Mouse (Mus musculus): ENCODE results near the gene Sf3a1. TPM values are rescaled to one million over a fixed set of nuclear protein-coding genes. Genes with fewer than 3 reads are reported as not detected.

The Sf3a1 gene
- polyA plus RNA-seq, 1 experiment from 2014 or later = 68.7 TPM

DNA sequence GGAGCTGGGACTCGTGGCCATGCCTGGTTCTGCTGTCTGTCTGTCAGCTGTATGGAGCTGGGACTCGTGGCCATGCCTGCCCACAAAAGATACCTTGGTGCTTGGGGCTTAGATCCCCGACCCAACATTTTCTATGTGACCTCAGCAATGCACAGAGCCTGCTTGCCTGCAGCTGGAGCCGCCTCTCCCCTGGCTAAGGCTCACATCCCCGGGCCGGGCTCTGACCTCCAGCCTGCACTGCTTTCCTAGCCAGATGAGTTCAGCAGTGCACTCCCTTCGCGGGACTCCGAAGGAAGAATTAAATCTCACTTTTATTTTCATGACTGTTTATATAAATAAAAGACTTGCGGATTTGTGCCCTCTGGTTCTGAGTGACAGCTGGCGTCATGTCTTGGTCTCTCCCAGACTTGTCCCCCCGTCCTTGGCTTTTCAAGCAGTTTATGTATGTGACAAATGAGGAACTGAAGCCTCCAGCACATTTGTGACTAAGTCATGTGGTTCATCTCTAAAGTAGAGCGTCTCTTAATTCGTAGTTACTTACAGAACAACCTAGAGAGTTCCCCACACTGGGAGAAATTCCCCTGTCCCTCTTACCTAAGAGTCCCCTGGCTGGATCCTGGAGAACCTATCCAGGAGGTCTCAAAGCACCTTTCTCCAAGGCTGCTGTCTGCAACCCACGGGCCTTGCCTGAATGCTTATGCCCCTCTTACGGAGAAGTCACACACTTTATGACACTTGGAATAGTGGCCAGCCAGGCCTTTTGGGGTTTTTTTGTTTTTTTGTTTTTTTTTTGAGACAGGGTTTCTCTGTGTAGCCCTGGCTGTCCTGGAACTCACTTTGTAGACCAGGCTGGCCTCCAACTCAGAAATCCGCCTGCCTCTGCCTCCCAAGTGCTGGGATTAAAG lies 62.1 kb downstream of the Sf3a1 start:
- no peaks in the 10 kb centered on the region; the same call in 1 of the 2 replicates for H3K4me1 ChIP-seq (ENCODE audit: insufficient read depth)
- no peak for DNase-seq
- WGBS = 53% methylated on average over 17 of the region's 17 CpGs
- no peaks in the 10 kb centered on the region for H3K27me3 ChIP-seq (ENCODE audit: insufficient read depth, low read length)
- H3K27ac ChIP-seq (ENCODE audit: low read depth) = no peak overlapping the region
- TF ChIP-seq CTCF (IDR thresholded peaks at IDR 0.05; ENCODE audit: low read depth) = no peak
- H3K4me2 ChIP-seq = no peak overlapping the region
- no peaks in the 10 kb centered on the region for H3K9me3 ChIP-seq (ENCODE audit: low read depth, low read length)
- no peaks in the 10 kb centered on the region for H3K36me3 ChIP-seq (ENCODE audit: insufficient read depth)
- ATAC-seq (ENCODE audit: insufficient read depth) = no peak
- no peak overlapping the region for H3K9ac ChIP-seq
- H3K4me3 ChIP-seq (ENCODE audit: low read depth, low read length) = no peak overlapping the region

DNA sequence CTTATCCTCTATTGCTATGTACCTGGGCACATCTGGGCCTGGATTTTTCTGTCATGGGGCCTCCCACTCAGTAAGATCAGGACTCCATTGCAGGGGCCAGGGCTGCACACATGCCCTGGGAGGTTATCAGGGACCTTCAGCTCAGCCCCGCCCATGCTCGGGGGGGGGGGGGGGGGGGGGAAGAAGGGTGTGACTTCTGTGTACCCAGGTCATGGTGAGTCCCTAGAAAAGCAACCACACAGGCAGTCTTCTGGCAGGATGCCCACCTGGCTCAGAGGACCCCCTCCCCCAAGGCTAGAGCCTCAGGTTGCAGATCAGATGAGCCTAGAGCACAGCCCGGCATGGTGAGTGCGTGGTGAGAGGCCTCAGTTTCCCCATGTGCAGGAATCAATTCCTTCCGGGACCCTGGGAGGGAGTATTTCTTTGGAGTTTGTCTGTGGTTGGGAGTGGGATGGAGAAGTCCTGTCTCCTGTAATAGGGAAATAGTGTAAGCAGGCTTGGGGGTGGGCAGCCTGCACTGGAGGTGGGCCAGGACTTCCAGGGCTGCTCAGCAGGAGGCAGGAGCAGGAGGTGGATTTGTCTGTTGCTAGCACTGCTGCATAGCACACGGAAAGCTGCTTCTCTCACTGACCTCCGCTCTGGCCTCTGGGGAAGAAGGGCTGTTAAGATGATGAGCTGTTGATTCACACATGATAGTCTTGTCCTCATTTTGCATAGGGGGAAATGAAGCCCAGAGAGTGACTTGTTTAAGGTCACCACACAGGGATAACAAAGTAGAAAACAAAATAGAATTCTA lies 63.4 kb downstream of the Sf3a1 start:
- 25% methylated on average over 7 of the region's 7 CpGs for WGBS
- H3K9ac ChIP-seq = no peak overlapping the region; the same call in 1 of the 2 replicates
- no peak for ATAC-seq (ENCODE audit: insufficient read depth)
- DNase-seq = no peak
- H3K4me2 ChIP-seq = no peak overlapping the region
- no peak for TF ChIP-seq CTCF (IDR thresholded peaks at IDR 0.05; ENCODE audit: low read depth)
- H3K4me3 ChIP-seq (ENCODE audit: low read depth, low read length) = no peak overlapping the region
- no peaks in the 10 kb centered on the region for H3K4me1 ChIP-seq (ENCODE audit: insufficient read depth)
- no peaks in the 10 kb centered on the region for H3K36me3 ChIP-seq (ENCODE audit: insufficient read depth)
- no peaks in the 10 kb centered on the region for H3K9me3 ChIP-seq (ENCODE audit: low read depth, low read length)
- no peaks in the 10 kb centered on the region for H3K27me3 ChIP-seq (ENCODE audit: insufficient read depth, low read length)
- H3K27ac ChIP-seq (ENCODE audit: low read depth) = no peak overlapping the region

GRCm38 (mm10) chr11:4224223-4224622 lies 64.1 kb downstream of the Sf3a1 start:
- 40% methylated on average over 2 of the region's 2 CpGs for WGBS
- Histone ChIP-seq H3K27ac (ENCODE audit: low read depth) (no peak overlapping the region), H3K36me3 (ENCODE audit: insufficient read depth) (no peaks in the 10 kb centered on the region), H3K4me2 (no peak overlapping the region), H3K9me3 (ENCODE audit: low read depth, low read length) (no peaks in the 10 kb centered on the region), H3K4me1 (ENCODE audit: insufficient read depth) (no peaks in the 10 kb centered on the region), H3K9ac (no peak overlapping the region), H3K27me3 (ENCODE audit: insufficient read depth, low read length) (no peaks in the 10 kb centered on the region), H3K4me3 (ENCODE audit: low read depth, low read length) (no peak overlapping the region)
- ATAC-seq (ENCODE audit: insufficient read depth) (no peak), DNase-seq (no peak)
- TF ChIP-seq CTCF (IDR thresholded peaks at IDR 0.05; ENCODE audit: low read depth) = no peak

DNA sequence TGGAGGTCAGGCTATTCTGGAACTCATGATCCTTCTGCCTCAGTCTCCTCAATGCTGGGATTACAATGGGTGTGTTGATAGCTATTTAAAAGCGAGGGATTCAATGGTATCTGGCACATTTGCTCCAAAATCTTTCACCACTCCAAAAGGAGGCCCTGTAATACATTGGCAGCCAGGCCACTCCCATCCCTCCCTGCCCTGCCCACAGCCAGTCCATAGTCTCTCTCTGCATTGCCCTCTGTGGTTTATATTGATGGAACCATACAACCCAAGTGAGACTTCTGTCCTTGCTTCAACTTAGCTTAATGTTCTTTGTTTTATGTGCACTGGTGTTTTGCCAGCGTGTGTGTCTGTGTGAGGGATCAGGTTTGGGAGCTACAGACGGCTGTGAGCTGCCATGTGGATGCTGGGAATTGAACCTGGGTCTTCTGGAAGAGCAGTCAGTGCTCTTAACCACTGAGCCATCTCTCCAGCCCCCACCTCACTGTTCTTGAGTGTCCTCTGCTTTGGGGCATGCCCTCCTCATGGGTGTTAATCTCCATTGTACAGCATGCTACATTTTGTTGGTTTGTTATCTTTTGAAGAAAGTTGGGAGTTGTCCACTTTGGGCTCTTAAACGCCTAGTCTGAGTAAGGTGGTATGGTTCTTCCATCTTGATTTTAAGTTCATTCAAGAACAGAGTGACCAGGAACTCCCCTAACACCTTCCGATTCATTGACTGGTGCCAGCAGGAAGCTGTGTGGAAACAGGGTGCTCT lies 66.6 kb downstream of the Sf3a1 start:
- ATAC-seq (ENCODE audit: insufficient read depth) = no peak

DNA sequence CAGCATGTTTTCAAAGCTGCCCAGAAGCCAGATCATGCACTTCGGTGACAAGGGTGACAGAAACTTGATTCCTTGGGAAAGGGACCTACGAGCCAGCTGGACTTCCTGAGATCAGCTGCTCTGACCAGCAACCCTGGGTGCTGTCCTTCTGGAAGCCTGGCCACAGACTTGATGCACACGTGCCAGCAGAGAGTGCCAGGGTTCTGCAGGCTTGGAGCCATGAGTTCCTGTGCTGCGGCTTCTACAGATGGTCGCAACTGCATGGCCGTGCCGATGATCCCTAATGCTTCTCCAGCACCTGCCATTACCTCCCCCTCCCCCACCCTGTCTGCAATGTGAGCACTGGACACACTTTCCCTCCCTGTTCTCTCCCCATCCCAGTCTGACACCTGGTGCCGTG lies 68.3 kb downstream of the Sf3a1 start:
- WGBS = 28% methylated on average over 8 of the region's 8 CpGs
- Histone ChIP-seq H3K9ac (no peak overlapping the region), H3K4me2 (no peak overlapping the region), H3K27me3 (ENCODE audit: insufficient read depth, low read length) (no peaks in the 10 kb centered on the region), H3K4me3 (ENCODE audit: low read depth, low read length) (no peak overlapping the region), H3K36me3 (ENCODE audit: insufficient read depth) (no peaks in the 10 kb centered on the region), H3K9me3 (ENCODE audit: low read depth, low read length) (no peaks in the 10 kb centered on the region), H3K27ac (ENCODE audit: low read depth) (no peak overlapping the region), H3K4me1 (ENCODE audit: insufficient read depth) (no peaks in the 10 kb centered on the region)
- TF ChIP-seq CTCF (IDR thresholded peaks at IDR 0.05; ENCODE audit: low read depth) = no peak
- no peak for DNase-seq
- no peak for ATAC-seq (ENCODE audit: insufficient read depth)

More for the DNA sequence above, 66.6 kb downstream of the Sf3a1 start:
- no peak overlapping the region for H3K9ac ChIP-seq
- no peak overlapping the region for H3K4me3 ChIP-seq (ENCODE audit: low read depth, low read length)
- no peaks in the 10 kb centered on the region for H3K27me3 ChIP-seq (ENCODE audit: insufficient read depth, low read length)
- no peaks in the 10 kb centered on the region for H3K36me3 ChIP-seq (ENCODE audit: insufficient read depth)
- H3K4me1 ChIP-seq (ENCODE audit: insufficient read depth) = no peaks in the 10 kb centered on the region
- H3K9me3 ChIP-seq (ENCODE audit: low read depth, low read length) = no peaks in the 10 kb centered on the region
- no peak overlapping the region for H3K4me2 ChIP-seq
- WGBS = 74% methylated on average over 5 of the region's 5 CpGs
- no peak for TF ChIP-seq CTCF (IDR thresholded peaks at IDR 0.05; ENCODE audit: low read depth)
- no peak for DNase-seq
- no peak overlapping the region for H3K27ac ChIP-seq (ENCODE audit: low read depth)

DNA sequence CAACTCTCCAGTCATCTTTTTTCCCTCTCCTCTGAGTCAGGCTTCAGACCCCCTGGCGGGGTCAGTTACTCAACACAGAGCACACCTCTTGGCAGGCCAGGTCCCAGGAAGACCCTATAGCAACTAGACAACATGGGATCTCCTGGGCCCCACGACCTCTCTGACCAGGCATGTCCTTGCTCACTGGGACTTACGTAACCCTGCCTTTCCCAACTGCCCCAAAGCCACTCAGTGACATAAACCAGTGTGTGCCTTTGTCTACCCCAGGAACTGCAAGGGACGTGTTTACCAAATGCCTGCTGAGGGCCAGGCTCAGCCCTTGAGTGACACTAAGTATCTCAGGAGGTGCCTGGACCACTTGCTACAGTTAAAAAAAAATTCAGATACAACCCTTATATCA lies 69.7 kb downstream of the Sf3a1 start:
- Histone ChIP-seq H3K36me3 (ENCODE audit: insufficient read depth) (no peaks in the 10 kb centered on the region), H3K4me1 (ENCODE audit: insufficient read depth) (no peaks in the 10 kb centered on the region), H3K4me3 (ENCODE audit: low read depth, low read length) (no peak overlapping the region), H3K4me2 (no peak overlapping the region), H3K9ac (no peak overlapping the region), H3K9me3 (ENCODE audit: low read depth, low read length) (no peaks in the 10 kb centered on the region), H3K27ac (ENCODE audit: low read depth) (no peak overlapping the region), H3K27me3 (ENCODE audit: insufficient read depth, low read length) (no peaks in the 10 kb centered on the region)
- 45% methylated on average over 4 of the region's 4 CpGs for WGBS
- no peak for TF ChIP-seq CTCF (IDR thresholded peaks at IDR 0.05; ENCODE audit: low read depth)
- DNase-seq = no peak
- no peak for ATAC-seq (ENCODE audit: insufficient read depth)

All from lung, embryonic 14.5 days (tissue).